Mouse (Mus musculus): ENCODE data around the gene Src.

DNA sequence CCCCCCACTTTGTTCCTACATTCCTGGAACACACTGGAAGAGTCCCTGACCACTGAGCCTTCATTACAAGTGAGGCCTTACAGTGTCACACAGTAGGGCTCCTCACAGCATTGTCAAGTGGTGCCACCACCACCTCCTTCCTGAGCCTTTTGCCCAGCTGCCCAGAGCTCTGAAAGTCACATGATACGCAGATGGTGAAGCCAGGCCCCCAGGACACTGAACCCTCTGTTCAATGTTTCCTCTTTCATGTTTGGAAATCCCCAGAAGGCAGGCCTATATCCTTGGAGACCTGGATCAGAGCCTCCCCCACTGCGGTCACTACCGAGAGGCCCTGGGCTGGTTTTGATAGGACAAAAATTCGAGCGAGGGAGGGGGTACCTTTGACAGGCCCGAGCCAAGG, 1.0 kb upstream of the Src start:
- TF ChIP-seq CTCF (IDR thresholded peaks at IDR 0.05; ENCODE audit: low read depth) (no peak), EP300 (IDR thresholded peaks at IDR 0.05; ENCODE audit: low read depth) (no peak)
